Mouse (Mus musculus) cerebellum, adult 8-10 months (tissue): Measurements from ENCODE around the gene Dagla.

Source experiments
- DNase-seq: peaks from one replicate; pipeline ENCODE4 v3.0.0; 2022

The Dagla gene

GRCm38 (mm10) chr19:10235784-10236565, 68.7 kb downstream of the Dagla start:
- no peak for DNase-seq

- DNase-seq: no peak
These were observed 72.2 kb downstream of the Dagla start for GRCm38 (mm10) chr19:10232327-10233017.

- DNase-seq: no peak
These were observed 72.8 kb downstream of the Dagla start for GRCm38 (mm10) chr19:10231871-10232270.

- DNase-seq: no peak
These were observed 73.7 kb downstream of the Dagla start for GRCm38 (mm10) chr19:10231016-10231415.

- no peak for DNase-seq
These were observed 78.9 kb downstream of the Dagla start for GRCm38 (mm10) chr19:10225767-10226166.

- DNase-seq: no peak
These were observed 79.8 kb downstream of the Dagla start for GRCm38 (mm10) chr19:10224637-10225453.

- no peak for DNase-seq
These were observed 81.1 kb downstream of the Dagla start for GRCm38 (mm10) chr19:10223561-10223960.

GRCm38 (mm10) chr19:10222656-10223055, 82.0 kb downstream of the Dagla start:
- DNase-seq: no peak

GRCm38 (mm10) chr19:10221585-10221984, 83.1 kb downstream of the Dagla start:
- DNase-seq: no peak

- DNase-seq: no peak
These were observed 85.1 kb downstream of the Dagla start for GRCm38 (mm10) chr19:10219593-10219992.

- DNase-seq: no peak
These were observed 85.6 kb downstream of the Dagla start for GRCm38 (mm10) chr19:10219108-10219507.

- DNase-seq: no peak
These were observed 88.6 kb downstream of the Dagla start for GRCm38 (mm10) chr19:10216101-10216500.

GRCm38 (mm10) chr19:10213796-10214471, 90.7 kb downstream of the Dagla start:
- no peak for DNase-seq

- DNase-seq: no peak
These were observed 93.8 kb downstream of the Dagla start for GRCm38 (mm10) chr19:10210885-10211284.

GRCm38 (mm10) chr19:10208851-10209250, 95.8 kb downstream of the Dagla start:
- DNase-seq: no peak

- DNase-seq: no peak
These were observed 99.6 kb downstream of the Dagla start for GRCm38 (mm10) chr19:10205051-10205450.

GRCm38 (mm10) chr19:10204616-10205001, 100.1 kb downstream of the Dagla start:
- DNase-seq: peak; percentile 38

- DNase-seq: peak; percentile 96
These were observed 100.6 kb downstream of the Dagla start, which contains the start of the genes Tmem258 and Fen1 for GRCm38 (mm10) chr19:10203848-10204615. TSS of gene Tmem258 (plus strand) at chr19:10204014. TSS of gene Fen1 (minus strand) at chr19:10204169.

- no peak for DNase-seq
These were observed 101.4 kb downstream of the Dagla start for GRCm38 (mm10) chr19:10203146-10203847.

- peak; percentile 74 for DNase-seq
These were observed 106.0 kb downstream of the Dagla start for GRCm38 (mm10) chr19:10198723-10199122.

- no peak for DNase-seq
These were observed 106.4 kb downstream of the Dagla start for GRCm38 (mm10) chr19:10198286-10198685.
